Mouse (Mus musculus): ENCODE measurements around the gene Lfng.

DNA sequence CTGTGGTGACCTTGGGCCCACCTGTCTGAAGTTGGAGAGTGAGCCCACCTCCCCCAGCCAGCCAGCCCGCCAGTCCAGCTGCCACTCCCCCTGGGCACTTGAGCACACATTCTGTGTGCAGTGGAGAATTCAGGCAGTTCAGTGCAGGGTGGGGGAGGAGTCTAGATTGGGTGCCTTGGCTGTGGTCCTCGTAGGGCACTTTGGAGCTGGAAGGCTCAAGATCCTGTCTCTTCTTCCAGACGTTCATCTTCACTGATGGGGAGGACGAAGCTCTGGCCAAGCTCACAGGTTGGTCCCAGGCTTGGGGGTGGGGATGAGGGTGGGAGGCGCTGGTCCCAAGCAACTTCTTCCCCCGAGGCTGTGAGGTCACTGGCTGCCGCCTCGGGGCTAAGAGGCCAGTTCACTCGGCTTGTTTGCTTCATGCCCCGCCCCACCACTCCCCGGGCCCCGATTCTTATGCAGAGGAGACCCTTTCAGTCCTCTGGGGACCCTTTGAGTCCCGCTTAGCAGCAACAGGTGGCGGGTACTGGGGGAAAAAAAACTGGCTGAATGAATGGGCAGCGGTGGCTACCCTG lies 4.6 kb downstream of the Lfng start:
- TF ChIP-seq BHLHE40 (IDR thresholded peaks at IDR 0.05; ENCODE audit: low read depth, low read length) (no peak), CTCF (conservative IDR thresholded peaks at IDR 0.05 in 1 of 2, IDR thresholded peaks at IDR 0.05 in 1 of 2; ENCODE audit: low read depth in 2 of 2, low read length in 2 of 2) (no peak), RCOR1 (conservative IDR thresholded peaks at IDR 0.05; ENCODE audit: low read depth, low read length) (no peak), ZKSCAN1 (IDR thresholded peaks at IDR 0.05; ENCODE audit: borderline replicate concordance, low read depth, low read length) (no peak)

Data from CH12.LX (cell line).